Mouse (Mus musculus): ENCODE data around the gene Clpx. TPM values are rescaled to one million over a fixed set of nuclear protein-coding genes. Genes with fewer than 3 reads are reported as not detected.

The Clpx gene
- polyA plus RNA-seq (2012; rRNA removed) = 21.0 and 21.8 TPM in 2 replicates

DNA sequence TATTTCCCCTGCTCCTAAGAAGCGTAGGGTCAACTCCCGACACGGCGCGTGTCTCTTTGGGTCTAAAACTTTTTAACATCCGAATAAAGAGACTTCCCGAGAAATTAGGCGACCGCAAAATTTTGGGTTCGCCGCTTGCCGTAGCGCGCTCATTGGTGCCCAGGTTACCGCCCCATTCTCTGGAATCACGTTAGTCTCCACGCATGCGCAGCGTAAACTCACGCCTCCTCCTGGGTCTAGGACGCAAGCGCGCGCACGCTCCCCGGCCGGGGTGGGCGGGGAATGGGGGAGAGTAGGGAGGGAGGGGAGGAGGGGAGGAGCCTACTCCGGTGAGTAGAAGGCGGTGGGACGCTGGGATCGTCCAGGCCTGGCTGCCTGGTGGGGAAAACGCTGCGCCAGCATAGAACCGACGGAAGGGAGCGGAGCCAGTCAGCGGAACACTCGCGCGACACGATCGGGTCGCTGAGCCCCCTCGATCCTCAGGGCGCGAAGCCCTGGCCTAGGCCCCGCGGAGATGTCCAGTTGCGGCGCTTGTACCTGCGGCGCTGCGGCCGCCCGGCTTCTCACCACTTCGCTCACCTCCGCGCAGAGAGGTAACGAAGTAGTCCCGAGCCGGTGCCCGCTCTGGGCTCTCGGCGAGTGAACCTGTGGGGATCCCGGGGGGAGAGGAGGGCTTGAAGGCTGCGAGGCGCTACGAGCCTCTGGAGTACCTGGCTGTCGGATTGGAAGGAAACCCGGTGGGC lies at the start of gene Clpx:
Gene Clpx, plus strand, starts transcription at position 288 of the 743 bp plus-strand sequence.

DNA sequence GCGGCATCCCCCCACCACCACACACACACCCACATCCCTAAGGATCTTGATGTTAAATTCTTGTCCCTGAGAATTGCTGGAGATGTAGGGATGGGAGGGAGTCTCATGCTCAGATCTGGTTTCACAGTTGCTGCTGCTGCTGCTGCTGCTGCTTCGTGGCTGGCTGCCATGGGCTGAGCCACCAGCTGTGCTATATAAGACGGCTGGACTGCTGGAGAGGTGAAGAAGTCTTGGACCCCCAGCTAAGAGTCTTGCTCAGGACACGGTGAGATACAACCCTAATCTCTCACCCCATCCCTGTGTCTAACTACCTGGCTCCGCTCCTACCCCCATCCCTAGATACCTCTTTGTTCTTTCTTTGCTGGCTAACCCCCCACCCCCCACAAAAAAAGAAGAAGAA lies 29.1 kb upstream of the Clpx start, which contains the start of gene Cilp:
Gene Cilp, plus strand, starts transcription at position 222 of the 400 bp plus-strand sequence.

GRCm38 (mm10) chr9:65345854-65346475 lies 51.9 kb downstream of the Clpx start, which contains the start of gene Pdcd7:
TSS of gene Pdcd7 (plus strand) at chr9:65346104.

DNA sequence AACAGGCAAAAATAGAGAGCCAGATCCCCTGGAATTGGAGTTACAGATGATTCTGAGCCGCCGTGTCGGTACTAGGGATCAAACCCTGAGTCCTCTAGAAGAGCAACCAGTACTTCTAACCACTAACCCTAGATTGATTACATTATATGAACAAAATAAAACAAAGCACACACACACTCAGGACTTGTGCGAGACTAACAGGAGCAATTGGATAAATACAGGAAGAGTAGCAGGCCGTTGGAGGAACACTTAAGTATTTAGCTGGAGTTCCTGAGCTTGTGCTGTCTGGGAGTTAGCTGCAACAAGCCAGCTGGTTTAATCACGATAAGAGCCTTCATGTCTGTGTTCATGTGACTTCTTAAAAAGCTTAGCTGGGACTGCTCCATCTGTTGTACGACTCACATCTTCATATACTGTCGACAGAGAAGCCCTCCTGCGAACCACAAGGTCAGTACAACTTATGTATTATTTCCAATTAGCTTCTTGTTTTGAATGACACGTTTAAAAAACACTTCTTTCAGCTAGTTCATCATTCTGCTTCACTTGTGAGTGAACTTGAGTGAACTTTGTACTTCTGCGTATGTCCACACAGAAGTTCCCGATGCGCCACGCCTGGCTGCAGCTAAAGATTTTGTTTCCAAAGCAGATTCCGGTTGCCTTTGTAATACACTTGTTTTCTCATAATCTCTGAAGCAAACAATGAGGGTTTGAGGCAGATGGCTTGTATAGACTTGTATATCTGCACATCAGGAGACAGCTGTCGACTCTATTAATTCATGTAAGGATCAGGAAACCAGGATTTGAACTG lies 66.8 kb downstream of the Clpx start, which contains the start of gene Ubap1l:
Gene Ubap1l, plus strand, starts transcription at position 401 of the 808 bp plus-strand sequence.

Other genes with a start within 250 kb of the Clpx start
- gene Igdcc4, start 192.8 kb upstream of the Clpx start, polyA plus RNA-seq (2012; rRNA removed) = 28.8 and 39.9 TPM in 2 replicates
- gene Igdcc3, start 153.1 kb upstream of the Clpx start, polyA plus RNA-seq (2012; rRNA removed) = 14.3 and 17.3 TPM in 2 replicates
- 4.9 and 6.8 TPM in 2 replicates for gene Parp16, start 98.9 kb upstream of the Clpx start, polyA plus RNA-seq (2012; rRNA removed)
- 0.23 and 0.93 TPM in 2 replicates for gene Cilp, start 29.1 kb upstream of the Clpx start, polyA plus RNA-seq (2012; rRNA removed)
- 15.6 and 16.1 TPM in 2 replicates for gene Pdcd7, start 51.8 kb downstream of the Clpx start, polyA plus RNA-seq (2012; rRNA removed)
- gene Ubap1l, start 66.8 kb downstream of the Clpx start, polyA plus RNA-seq (2012; rRNA removed) = 5.6 and 6.2 TPM in 2 replicates
- 0.42 and 0.75 TPM in 2 replicates for gene Kbtbd13, start 97.4 kb downstream of the Clpx start, polyA plus RNA-seq (2012; rRNA removed)
- 6.1 and 7.1 TPM in 2 replicates for gene Rasl12, start 104.2 kb downstream of the Clpx start, polyA plus RNA-seq (2012; rRNA removed)
- gene Slc51b, start 128.7 kb downstream of the Clpx start, polyA plus RNA-seq (2012; rRNA removed) = not detected in 2 replicates
- 25.3 and 27.0 TPM in 2 replicates for gene Mtfmt, start 141.5 kb downstream of the Clpx start, polyA plus RNA-seq (2012; rRNA removed)
- gene Spg21, start 166.7 kb downstream of the Clpx start, polyA plus RNA-seq (2012; rRNA removed) = 54.4 and 58.0 TPM in 2 replicates
- 1.4 and 1.9 TPM in 2 replicates for gene Ankdd1a, start 225.9 kb downstream of the Clpx start, polyA plus RNA-seq (2012; rRNA removed)